Comparison of ENCODE assay signal across 13 mouse cellular contexts in the genomic region with DNA sequence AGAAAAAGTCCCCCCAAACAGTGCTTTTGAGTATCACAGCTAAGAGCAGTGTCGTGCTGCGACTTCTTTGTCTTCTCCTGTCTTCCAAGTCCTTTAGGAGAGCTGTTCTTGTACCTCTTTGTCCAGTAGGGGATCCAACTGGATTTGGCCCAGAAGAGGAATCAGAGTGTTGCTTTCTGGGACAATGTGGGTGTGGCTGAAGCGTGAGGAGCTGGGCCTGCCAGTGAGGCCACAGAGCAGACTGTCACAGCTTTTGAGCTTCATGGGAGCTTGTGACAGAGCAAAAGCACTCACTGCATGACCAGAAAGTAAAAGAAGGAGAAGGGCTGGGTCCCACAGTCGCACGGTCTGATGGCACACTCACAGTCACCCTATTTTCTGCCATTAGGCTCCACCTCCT. TPM values are rescaled to one million over a fixed set of nuclear protein-coding genes. Genes with fewer than 3 reads are reported as not detected.
A peak's percentile ranks its signal among the peaks of the same experiment; 100 is the strongest.
DNase-seq lines count a peak whose midpoint lies in the region; ATAC-seq and TF ChIP-seq lines count a peak whose summit lies in the region.
"Had no signal": no experiment of that assay in that cellular context is flagged by ENCODE, and none has a peak within 500 bp of the region (broad histone marks: within the 10 kb centered on the region; RNA-seq: fewer than 3 reads in every experiment).

No protein-coding gene starts in this region.

- WGBS in bone marrow, adult 2 months, result 87% methylated on average over 5 of the region's 5 CpGs
- WGBS in heart, embryonic 13.5 days, result 70% methylated on average over 5 of the region's 5 CpGs
- 66% methylated on average over 5 of the region's 5 CpGs for WGBS in liver, embryonic 14.5 days (ENCODE audit: insufficient replicate concordance)
- 87% methylated on average over 5 of the region's 5 CpGs for WGBS in intestine, postnatal 0 days
- WGBS in forebrain, embryonic 13.5 days, result 93% methylated on average over 5 of the region's 5 CpGs

- H3K9ac ChIP-seq in heart, embryonic 13.5 days, result peak overlapping the region; percentile 14; the same call in 1 of the 2 replicates
- peak overlapping the region; percentile 56 for H3K9ac ChIP-seq in liver, embryonic 14.5 days (replicated peaks)
- no peak overlapping the region for H3K9ac ChIP-seq in intestine, postnatal 0 days (ENCODE audit: low read depth, low read length)
- H3K9ac ChIP-seq in forebrain, embryonic 13.5 days, result no peak overlapping the region
- H3K9ac ChIP-seq: intestine, embryonic 15.5 days; lung, embryonic 15.5 days; midbrain, embryonic 15.5 days had no signal

- H3K27me3 ChIP-seq in heart, embryonic 13.5 days (replicated peaks), result peaks cover 12% of the 10 kb centered on the region
- no peaks in the 10 kb centered on the region for H3K27me3 ChIP-seq in liver, embryonic 14.5 days (ENCODE audit: control insufficient read depth, insufficient read depth, low read length)
- H3K27me3 ChIP-seq in intestine, postnatal 0 days (replicated peaks; ENCODE audit: control insufficient read depth, insufficient read depth, low read length), result no peaks in the 10 kb centered on the region
- H3K27me3 ChIP-seq in forebrain, embryonic 13.5 days, result peaks cover 11% of the 10 kb centered on the region
- H3K27me3 ChIP-seq: intestine, embryonic 15.5 days; midbrain, embryonic 15.5 days had no signal

- intact Hi-C loops in gastrocnemius, postnatal 14 days (cut with DNase I; ENCODE audit: low total_unique reads), result no loop called here

- no peaks in the 10 kb centered on the region for H3K9me3 ChIP-seq in heart, embryonic 13.5 days
- no peaks in the 10 kb centered on the region for H3K9me3 ChIP-seq in liver, embryonic 14.5 days (ENCODE audit: control insufficient read depth, low read length)
- H3K9me3 ChIP-seq in intestine, postnatal 0 days (ENCODE audit: control insufficient read depth), result no peaks in the 10 kb centered on the region
- H3K9me3 ChIP-seq in forebrain, embryonic 13.5 days (replicated peaks), result no peaks in the 10 kb centered on the region
- H3K9me3 ChIP-seq: intestine, embryonic 15.5 days; lung, embryonic 15.5 days; midbrain, embryonic 15.5 days had no signal

- peaks cover 10% of the 10 kb centered on the region for H3K36me3 ChIP-seq in heart, embryonic 13.5 days
- H3K36me3 ChIP-seq in liver, embryonic 14.5 days (replicated peaks; ENCODE audit: control insufficient read depth, insufficient read depth, low read depth), result no peaks in the 10 kb centered on the region
- H3K36me3 ChIP-seq in intestine, postnatal 0 days (ENCODE audit: control insufficient read depth, insufficient read depth), result peaks cover 5% of the 10 kb centered on the region
- peaks cover 23% of the 10 kb centered on the region for H3K36me3 ChIP-seq in forebrain, embryonic 13.5 days (ENCODE audit: poor library complexity, severe bottlenecking)

- H3K4me2 ChIP-seq in heart, embryonic 13.5 days, result no peak overlapping the region
- H3K4me2 ChIP-seq in liver, embryonic 14.5 days (ENCODE audit: low read depth), result peak overlapping the region; percentile 69
- no peak overlapping the region for H3K4me2 ChIP-seq in intestine, postnatal 0 days (replicated peaks; ENCODE audit: low read depth)
- no peak overlapping the region for H3K4me2 ChIP-seq in forebrain, embryonic 13.5 days
- H3K4me2 ChIP-seq: intestine, embryonic 15.5 days; lung, embryonic 15.5 days; midbrain, embryonic 15.5 days had no signal

- DNase-seq in gastrocnemius, postnatal 14 days, result peak; percentile 14
- DNase-seq in gastrocnemius, adult 8-10 months (ENCODE audit: low spot score in 2 of 2), result no peak
- DNase-seq in liver, embryonic 14.5 days (ENCODE audit: low read depth in 3 of 3, low spot score in 3 of 3), result no peak
- no peak for DNase-seq in cerebellum, postnatal 25 days
- DNase-seq: cerebellum, adult 18-20 months; gastrocnemius, adult 2 months had no signal

- peak overlapping the region; percentile 83 for H3K27ac ChIP-seq in bone marrow, adult 2 months (ENCODE audit: control insufficient read depth, insufficient read depth, low read depth, low read length, poor library complexity)
- peak overlapping the region; percentile 39; the same call in 1 of the 2 replicates for H3K27ac ChIP-seq in heart, embryonic 13.5 days (replicated peaks)
- peak overlapping the region; percentile 84 for H3K27ac ChIP-seq in liver, embryonic 14.5 days
- no peak overlapping the region for H3K27ac ChIP-seq in intestine, postnatal 0 days (ENCODE audit: low read depth, low read length)
- no peak overlapping the region for H3K27ac ChIP-seq in forebrain, embryonic 13.5 days
- H3K27ac ChIP-seq: gastrocnemius, adult 2 months; intestine, embryonic 15.5 days; lung, embryonic 15.5 days; midbrain, embryonic 15.5 days had no signal

- no peak for TF ChIP-seq POLR2A in bone marrow, adult 2 months (IDR thresholded peaks at IDR 0.05; ENCODE audit: borderline replicate concordance, control insufficient read depth, low read depth, low read length)

- TF ChIP-seq EP300 in liver, embryonic 14.5 days (IDR thresholded peaks at IDR 0.05; ENCODE audit: low read depth), result no peak

- H3K4me3 ChIP-seq in bone marrow, adult 2 months (replicated peaks; ENCODE audit: control insufficient read depth, low read depth, low read length), result no peak overlapping the region
- H3K4me3 ChIP-seq in heart, embryonic 13.5 days, result no peak overlapping the region
- H3K4me3 ChIP-seq in liver, embryonic 14.5 days (ENCODE audit: insufficient read depth in 1 of 2, low read depth in 2 of 2, low read length in 2 of 2), result no peak overlapping the region
- no peak overlapping the region for H3K4me3 ChIP-seq in intestine, postnatal 0 days (ENCODE audit: low read depth, low read length)
- no peak overlapping the region for H3K4me3 ChIP-seq in forebrain, embryonic 13.5 days
- H3K4me3 ChIP-seq: gastrocnemius, adult 2 months; intestine, embryonic 15.5 days; lung, embryonic 15.5 days; midbrain, embryonic 15.5 days had no signal

- no peaks in the 10 kb centered on the region for H3K4me1 ChIP-seq in bone marrow, adult 2 months (ENCODE audit: control insufficient read depth, insufficient read depth, low read length)
- H3K4me1 ChIP-seq in heart, embryonic 13.5 days, result peaks cover 11% of the 10 kb centered on the region
- H3K4me1 ChIP-seq in liver, embryonic 14.5 days (replicated peaks; ENCODE audit: control insufficient read depth in 2 of 2, insufficient read depth in 2 of 2, low read length in 1 of 2), result peaks cover 26 to 29% of the 10 kb centered on the region in 2 experiments
- H3K4me1 ChIP-seq in intestine, postnatal 0 days (replicated peaks; ENCODE audit: control insufficient read depth, insufficient read depth, low read length), result peaks cover 2% of the 10 kb centered on the region; the same call in 1 of the 2 replicates
- H3K4me1 ChIP-seq in forebrain, embryonic 13.5 days, result no peaks in the 10 kb centered on the region
- H3K4me1 ChIP-seq: intestine, embryonic 15.5 days; midbrain, embryonic 15.5 days had no signal

- ATAC-seq in heart, embryonic 13.5 days (ENCODE audit: extremely low read depth, insufficient number of reproducible peaks, low FRiP score, low TSS enrichment), result no peak
- ATAC-seq in liver, embryonic 14.5 days (ENCODE audit: insufficient read depth), result peak; percentile 59
- no peak for ATAC-seq in intestine, postnatal 0 days
- no peak for ATAC-seq in forebrain, embryonic 13.5 days
- ATAC-seq: midbrain, embryonic 15.5 days had no signal

- TF ChIP-seq CTCF in bone marrow, adult 2 months (IDR thresholded peaks at IDR 0.05; ENCODE audit: control insufficient read depth, insufficient read depth, low read length), result no peak
- 0 out of 2 replicates have a peak, but pooled peaks have one; percentile 8 for TF ChIP-seq CTCF in liver, embryonic 14.5 days (IDR thresholded peaks at IDR 0.05; ENCODE audit: low read depth)
- TF ChIP-seq CTCF in intestine, postnatal 0 days (IDR thresholded peaks at IDR 0.05; ENCODE audit: low read depth), result no peak

RNA-seq across cellular contexts. Expression of a gene that starts 7.5 kb away (rescaled TPM):
- 10 to 100 TPM; 13.8 to 14.9 TPM for total RNA-seq in gastrocnemius, postnatal 14 days (2021)
- 10 to 100 TPM; 12.8 to 16.7 (median 15.5) TPM for total RNA-seq in gastrocnemius, adult 8-10 months (2022)
- 25.8 and 40.9 TPM in 2 replicates for polyA plus RNA-seq in bone marrow, adult 2 months (2011; ENCODE audit: insufficient read depth, insufficient read length, low replicate concordance, missing spikeins)
- polyA plus RNA-seq in heart, embryonic 13.5 days (2015; fragmentation: Nextera tagmentation; extraction: Ambion mirVana), result 5.3 and 5.5 TPM in 2 replicates
- polyA plus RNA-seq in liver, embryonic 14.5 days (2012; rRNA removed), result 9.4 and 10.4 TPM in 2 replicates
- 12.6 and 15.8 TPM in 2 replicates for polyA plus RNA-seq in liver, embryonic 14.5 days (2014; fragmentation: Nextera tagmentation; extraction: Ambion mirVana)
- polyA plus RNA-seq in intestine, postnatal 0 days (2015; fragmentation: Nextera tagmentation; extraction: Ambion mirVana), result 2.6 TPM in 2 replicates
- polyA plus RNA-seq in forebrain, embryonic 13.5 days (2015; fragmentation: Nextera tagmentation; extraction: Ambion mirVana), result 11.0 and 12.0 TPM in 2 replicates

RNA-seq across cellular contexts. Expression of a gene that starts 38.4 kb away (rescaled TPM):
- total RNA-seq in gastrocnemius, postnatal 14 days (2021), result 1 to 10 TPM; 3.2 to 3.3 TPM
- total RNA-seq in gastrocnemius, adult 8-10 months (2022), result 1 to 10 TPM; 2.9 to 3.7 (median 3.3) TPM
- 2.7 and 6.8 TPM in 2 replicates for polyA plus RNA-seq in bone marrow, adult 2 months (2011; ENCODE audit: insufficient read depth, insufficient read length, low replicate concordance, missing spikeins)
- polyA plus RNA-seq in heart, embryonic 13.5 days (2015; fragmentation: Nextera tagmentation; extraction: Ambion mirVana), result 3.8 and 4.3 TPM in 2 replicates
- 2.4 and 4.1 TPM in 2 replicates for polyA plus RNA-seq in liver, embryonic 14.5 days (2012; rRNA removed)
- 1.3 TPM in 2 replicates for polyA plus RNA-seq in liver, embryonic 14.5 days (2014; fragmentation: Nextera tagmentation; extraction: Ambion mirVana)
- polyA plus RNA-seq in intestine, postnatal 0 days (2015; fragmentation: Nextera tagmentation; extraction: Ambion mirVana), result 3.3 and 3.7 TPM in 2 replicates
- 9.9 and 11.2 TPM in 2 replicates for polyA plus RNA-seq in forebrain, embryonic 13.5 days (2015; fragmentation: Nextera tagmentation; extraction: Ambion mirVana)

Comparison
In these comparisons a context has a peak if more than half of its experiments do, and no peak if none do; other contexts are left out.
1. H3K27ac ChIP-seq: peak in bone marrow, adult 2 months (single experiment), heart, embryonic 13.5 days (single experiment) and liver, embryonic 14.5 days (single experiment); none in intestine, postnatal 0 days (single experiment) and forebrain, embryonic 13.5 days (single experiment).
2. H3K9ac ChIP-seq: peak in heart, embryonic 13.5 days (single experiment) and liver, embryonic 14.5 days (single experiment); none in intestine, postnatal 0 days (single experiment) and forebrain, embryonic 13.5 days (single experiment).